Mouse (Mus musculus) left cerebral cortex, adult 8-10 months (tissue): ENCODE measurements around the gene Cers6. TPM values are rescaled to one million over a fixed set of nuclear protein-coding genes. Genes with fewer than 3 reads are reported as not detected.
A peak's percentile ranks its signal among the peaks of the same experiment; 100 is the strongest.

Experiments
- DNase-seq, 2 experiments: peaks; one replicate each; pipeline ENCODE4 v3.0.0; 2022; ENCODE audit warnings: low spot score in 2 of 2
- total RNA-seq, 4 experiments: library from RNA; stranded (reverse); gene quantifications; 2 replicates each; pipeline ENCODE4 v1.2.4; 2022

The Cers6 gene
- total RNA-seq, result 10 to 100 TPM; 54.7 to 63.1 (median 59.9) TPM

GRCm38 (mm10) chr2:68860904-68861685, at the start of gene Cers6:
Gene Cers6, plus strand, starts transcription at chr2:68861441.
- DNase-seq, result peak; percentile 94 to 95

DNA sequence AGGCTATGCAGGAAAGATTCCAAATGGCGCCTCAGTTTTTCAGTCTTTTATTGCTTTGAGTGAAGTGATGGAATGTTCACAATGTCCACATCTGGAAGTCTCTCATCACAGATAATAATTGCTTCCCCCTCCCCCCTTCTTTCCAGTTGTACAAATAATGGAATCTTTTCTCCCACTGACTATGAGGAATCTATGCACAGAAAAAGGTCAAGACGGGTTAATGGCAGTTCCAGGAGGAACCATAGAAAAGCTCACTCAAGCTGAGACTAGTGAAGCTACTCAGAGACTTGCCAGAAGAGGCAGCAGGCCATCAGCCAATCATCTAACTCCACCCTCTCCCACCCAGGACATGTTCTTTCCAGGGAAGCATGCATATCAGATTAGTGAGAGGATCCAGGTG, 46.8 kb upstream of the Cers6 start:
- no peak for DNase-seq

GRCm38 (mm10) chr2:68819040-68819439, 42.2 kb upstream of the Cers6 start:
- no peak for DNase-seq

DNA sequence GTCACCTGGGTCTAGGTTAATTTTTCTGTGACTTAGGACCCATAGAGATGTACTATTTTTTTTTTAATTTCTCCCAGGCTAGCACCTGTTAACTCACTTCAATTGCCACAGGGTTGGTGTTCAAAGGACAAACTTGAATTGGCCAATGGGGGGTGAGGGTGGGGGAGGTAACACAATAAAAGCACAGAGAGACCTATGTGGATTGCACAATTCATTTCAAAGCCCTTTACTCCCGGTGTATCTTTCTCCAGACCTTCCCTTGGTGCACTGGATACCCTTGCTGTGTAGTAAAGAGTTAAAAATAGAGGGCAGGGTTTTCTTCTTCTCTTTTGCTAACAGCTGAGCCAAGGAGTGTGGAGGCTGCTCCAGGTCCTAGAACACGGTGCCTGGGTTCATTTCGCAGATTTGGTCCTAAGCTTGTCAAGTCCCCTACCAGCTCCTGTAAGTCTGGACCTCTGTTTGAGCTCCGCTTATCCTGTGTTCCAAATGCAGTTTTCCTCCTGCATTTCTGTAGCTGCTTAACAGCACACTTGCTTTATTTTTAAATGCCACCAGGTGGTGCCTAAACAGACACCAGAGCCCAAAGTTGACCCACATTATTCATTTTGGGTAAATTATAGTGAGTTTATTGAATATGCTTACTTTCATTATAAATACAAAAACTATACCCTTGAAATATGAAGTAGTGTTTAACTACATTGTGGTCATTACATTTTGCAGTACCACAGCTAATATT, 38.9 kb upstream of the Cers6 start:
- no peak for DNase-seq

GRCm38 (mm10) chr2:68825326-68826020, 35.8 kb upstream of the Cers6 start:
- no peak for DNase-seq

DNA sequence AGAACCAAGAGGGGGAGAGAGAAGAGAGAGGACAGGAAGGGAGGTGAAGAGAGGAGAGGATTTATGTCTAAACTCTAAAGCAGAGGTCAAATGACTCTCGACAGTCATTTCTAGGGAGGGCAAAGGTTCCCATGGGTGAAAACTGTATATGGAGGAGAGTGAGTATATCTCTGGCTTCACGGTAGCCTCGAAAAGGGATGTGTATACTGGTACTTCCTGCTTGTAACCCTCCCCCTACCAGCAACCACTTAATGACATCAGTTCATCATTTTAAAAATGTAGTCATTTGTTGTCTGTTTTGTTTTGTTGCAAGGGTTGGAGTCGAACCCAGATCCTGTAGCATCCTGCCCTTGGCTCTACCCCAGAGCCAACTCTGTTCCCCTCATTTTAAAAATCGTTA, 17.9 kb upstream of the Cers6 start:
- DNase-seq, result no peak

DNA sequence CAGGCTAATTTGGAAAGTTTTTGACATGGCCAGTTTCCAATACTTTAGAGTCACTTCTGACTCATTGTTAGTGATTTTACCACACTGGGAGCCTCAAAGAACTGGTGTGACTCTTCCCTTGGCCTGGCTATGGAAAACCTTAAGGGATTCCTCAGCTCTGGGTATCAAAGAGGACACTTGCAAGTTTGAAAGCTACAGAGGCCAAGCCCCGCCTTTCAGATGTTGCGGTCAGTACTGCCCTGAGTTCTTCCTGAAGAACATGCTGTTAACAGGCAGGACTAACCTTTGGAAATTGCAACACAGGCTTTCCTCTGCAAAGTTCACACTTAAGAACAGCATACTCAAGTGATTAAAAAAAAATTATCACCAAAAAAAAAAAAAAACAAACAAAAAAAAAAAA, 16.7 kb upstream of the Cers6 start:
- no peak for DNase-seq

GRCm38 (mm10) chr2:68845002-68845740, 16.1 kb upstream of the Cers6 start:
- no peak for DNase-seq

DNA sequence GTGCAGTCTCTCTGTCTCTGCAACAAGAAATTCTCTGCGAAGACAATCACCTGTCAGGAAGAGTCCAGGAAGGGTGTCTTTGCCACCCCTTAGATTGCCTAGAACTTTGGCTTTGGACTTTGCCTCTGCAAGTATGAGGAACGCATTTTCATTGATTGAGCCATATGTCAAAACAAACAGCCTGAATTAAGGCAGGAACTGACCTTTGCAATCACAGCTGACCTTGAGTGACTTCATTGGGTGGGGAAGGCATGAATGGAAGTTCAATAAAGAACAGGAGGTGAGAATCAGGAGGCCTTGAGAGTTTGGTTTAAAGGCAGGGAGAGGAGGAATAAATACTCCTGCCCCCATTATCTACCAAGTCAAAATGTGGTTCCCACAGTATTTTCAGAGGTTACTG, 850 bp upstream of the Cers6 start:
- no peak for DNase-seq

- DNase-seq, result peak; percentile 39 to 46
These were observed 651 bp downstream of the Cers6 start for GRCm38 (mm10) chr2:68861721-68862463.

- no peak for DNase-seq
These were observed 1.4 kb downstream of the Cers6 start for GRCm38 (mm10) chr2:68862464-68863266.

DNA sequence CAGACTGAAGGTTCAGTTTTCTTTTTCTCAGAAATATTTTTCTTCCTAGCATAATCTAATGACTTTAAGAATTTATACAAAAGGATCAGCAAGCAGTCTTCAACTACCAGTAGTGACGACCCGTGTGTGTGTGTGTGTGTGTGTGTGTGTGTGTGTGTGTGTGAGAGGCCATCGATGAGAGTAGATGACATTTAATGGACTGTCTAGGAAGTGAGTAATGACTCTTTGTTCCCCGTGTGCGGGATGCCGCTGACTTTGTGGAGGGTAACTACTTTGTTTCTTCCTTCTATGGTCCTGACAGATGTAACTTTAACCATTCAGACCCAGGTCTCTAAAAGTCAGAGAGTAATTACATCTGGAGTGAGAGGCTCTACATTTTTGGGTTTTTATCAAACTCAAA, 2.3 kb downstream of the Cers6 start:
- DNase-seq, result no peak

DNA sequence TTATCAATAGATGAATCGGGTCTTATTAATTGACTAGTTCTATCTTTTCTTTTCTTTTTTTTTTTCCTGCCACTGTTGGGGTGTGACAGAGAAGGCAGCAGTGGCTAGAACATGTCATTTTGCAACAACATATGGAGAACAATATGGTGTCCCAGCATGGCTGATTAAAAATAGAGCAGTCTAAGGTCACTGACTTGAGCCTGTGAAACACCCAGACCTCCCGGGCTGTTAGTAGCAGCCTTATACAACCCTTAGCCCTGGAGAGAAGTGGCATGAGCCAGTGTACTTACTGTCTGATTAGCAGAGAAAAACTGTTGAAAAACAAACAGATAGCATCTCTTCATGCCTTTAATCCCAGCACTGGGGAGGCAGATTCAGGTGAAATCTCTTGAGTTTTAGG, 3.1 kb downstream of the Cers6 start:
- no peak for DNase-seq

- DNase-seq, result no peak
These were observed 5.9 kb downstream of the Cers6 start for GRCm38 (mm10) chr2:68867148-68867547.

DNA sequence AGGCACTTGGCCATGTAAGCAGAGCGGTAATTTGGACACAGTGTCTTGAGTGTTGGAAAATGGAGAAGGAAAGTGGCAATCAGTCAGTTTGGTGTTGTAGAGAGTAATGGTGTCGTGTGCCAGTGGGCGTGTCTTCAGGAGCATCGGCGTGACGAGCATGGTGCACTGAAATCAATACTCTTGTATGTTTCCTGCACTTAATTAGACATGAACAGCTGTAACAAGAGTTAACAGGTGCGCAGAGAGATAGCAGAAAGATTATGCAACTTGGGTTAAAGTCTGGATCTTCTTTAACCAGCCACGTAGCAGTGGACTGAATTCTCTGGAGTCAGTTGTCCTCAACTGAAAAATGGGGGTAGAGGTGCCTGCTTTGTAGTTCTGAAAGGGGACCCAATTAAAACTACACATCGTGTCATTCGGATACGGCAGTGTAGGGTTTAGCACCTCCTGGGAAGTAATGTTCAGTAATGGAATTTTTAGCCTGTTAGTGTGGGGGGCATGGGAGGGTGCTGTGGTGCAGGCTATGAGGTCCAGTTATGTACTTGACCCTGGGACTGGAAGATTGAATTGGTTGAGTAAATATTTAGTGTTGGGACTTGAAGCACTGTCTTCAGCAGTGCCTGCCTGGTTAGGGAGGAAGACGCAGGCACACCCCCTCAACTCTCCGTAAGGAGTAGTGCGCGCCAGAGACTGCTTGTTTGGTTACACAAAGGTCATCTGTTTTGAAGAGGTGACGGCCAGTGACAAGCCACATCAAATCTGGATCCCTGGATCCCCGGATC, 9.9 kb downstream of the Cers6 start:
- no peak for DNase-seq

GRCm38 (mm10) chr2:68873086-68873485, 11.8 kb downstream of the Cers6 start:
- DNase-seq, result no peak

GRCm38 (mm10) chr2:68873653-68874441, 12.6 kb downstream of the Cers6 start:
- peak in 1 of 2 experiments; percentile 66 for DNase-seq

DNA sequence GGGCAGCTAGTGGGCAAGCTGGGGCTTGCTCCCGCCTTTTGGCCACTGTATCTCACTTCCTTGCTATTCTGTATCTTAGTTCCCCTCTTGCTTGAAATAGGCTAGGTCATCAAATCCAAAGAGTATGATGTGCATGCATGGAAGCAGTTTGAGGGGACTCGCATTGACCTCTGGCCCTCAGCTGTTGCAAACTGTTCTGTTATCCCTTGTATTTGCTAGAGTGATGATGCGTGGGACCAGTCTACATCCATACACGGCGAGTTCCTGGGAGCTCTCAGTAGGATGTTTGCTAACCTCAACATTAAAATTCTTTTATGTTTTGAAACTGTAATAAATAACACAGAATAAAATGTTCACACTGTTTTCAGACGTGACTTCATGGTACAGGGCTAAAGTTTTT, 13.3 kb downstream of the Cers6 start:
- DNase-seq, result no peak
